Mouse (Mus musculus) gastrocnemius, postnatal 36 days (tissue): ENCODE measurements at regions not wholly inside any gene's neighbourhood (a gene's known extent, or its start where the extent isn't known, plus 50 kb on each side); places are given as distances from the start of the nearest gene placed in this dataset.

Experiments
- DNase-seq, 2 experiments: peaks; one replicate each; pipeline ENCODE4 v3.0.0; 2022
- intact Hi-C: fragments of 180-260 bp; cut with DNase I; formaldehyde crosslinking; loops from one replicate; pipeline ENCODE4 v1.15.1; 2025

DNA sequence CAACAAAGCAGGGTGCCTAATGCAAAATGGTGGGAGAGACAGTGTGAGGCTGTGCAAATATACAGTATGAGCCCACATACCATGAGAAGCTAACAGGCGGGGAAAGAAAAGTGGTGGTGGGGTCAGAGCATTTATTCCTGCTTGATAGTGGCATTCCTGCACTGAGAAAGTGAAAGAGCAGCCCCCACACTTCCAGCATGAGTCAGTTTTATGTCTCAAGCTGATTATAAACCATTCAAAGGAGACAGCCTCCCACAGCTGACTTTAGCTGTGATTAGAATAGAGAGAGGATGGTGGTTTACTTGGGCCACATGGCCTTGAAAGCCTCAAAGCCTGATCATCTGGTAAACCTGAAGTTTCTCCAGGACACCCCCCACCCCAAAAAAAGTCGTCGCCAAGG is 64.4 kb downstream of the Gm43517 start:
- no peak for DNase-seq
- intact Hi-C loops: no loop called here

DNA sequence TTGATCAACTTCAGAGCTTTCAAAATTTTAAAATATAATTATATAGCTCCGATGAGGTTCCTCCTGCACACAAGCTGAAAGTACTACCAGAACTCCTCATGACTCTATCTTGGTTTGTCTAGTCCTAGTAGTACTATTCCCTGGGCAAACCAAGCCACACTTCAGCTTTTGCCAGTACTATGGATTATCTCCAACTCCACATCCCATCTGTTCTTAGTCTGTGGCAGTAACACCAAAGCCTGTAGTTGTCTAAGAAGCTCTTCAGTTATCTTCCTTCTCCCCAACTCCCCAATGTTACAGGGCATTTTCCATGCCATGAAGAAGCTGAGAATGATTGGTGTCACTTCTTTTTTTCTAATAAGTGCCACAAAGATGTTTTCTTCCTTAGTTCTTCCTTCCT is 83.1 kb downstream of the Gm43517 start:
- intact Hi-C loops: no loop called here

DNA sequence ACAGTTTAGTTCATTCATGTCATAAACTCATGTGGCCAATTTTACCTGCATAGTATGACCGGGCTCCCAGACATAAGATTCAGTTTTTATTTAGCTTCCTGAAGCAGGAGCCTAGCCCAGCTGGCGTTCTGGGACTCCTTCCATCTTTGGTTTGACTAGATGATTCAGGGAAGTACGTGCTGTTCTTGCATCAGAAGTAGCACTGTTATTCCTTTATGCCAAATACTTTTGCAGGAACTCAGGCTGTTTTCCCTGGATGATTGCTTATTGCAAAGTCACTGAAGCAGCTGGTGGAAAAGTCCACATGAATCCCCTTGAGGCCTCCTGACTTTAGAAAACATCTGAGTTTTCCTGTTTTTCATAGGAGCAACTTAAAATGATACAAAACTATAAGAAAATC is 88.4 kb downstream of the Gm43517 start:
- DNase-seq: peak; percentile 16 to 31
- intact Hi-C loops: no loop called here

More for the DNA sequence above, 83.1 kb downstream of the Gm43517 start:
- DNase-seq: no peak

DNA sequence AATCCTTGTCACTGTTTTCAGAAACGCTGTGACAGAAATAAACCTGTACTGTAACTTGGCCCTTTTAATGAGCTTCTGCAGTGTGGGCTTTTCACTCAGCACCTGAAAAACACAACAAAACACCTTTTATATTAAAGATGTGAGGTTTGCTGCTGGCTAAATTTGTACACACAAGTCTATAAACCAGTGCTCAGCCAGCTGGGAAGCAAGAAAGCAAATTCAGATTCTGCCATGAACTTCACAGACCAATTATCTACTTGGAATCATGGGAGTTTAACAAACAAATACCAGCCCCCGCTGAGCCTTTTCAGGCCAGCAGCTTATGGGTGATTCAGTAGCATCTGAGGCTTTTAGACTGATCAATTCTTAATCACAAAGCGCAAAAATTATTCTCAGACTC is 95.7 kb downstream of the Gm43517 start:
- intact Hi-C loops: no loop called here
- no peak for DNase-seq

DNA sequence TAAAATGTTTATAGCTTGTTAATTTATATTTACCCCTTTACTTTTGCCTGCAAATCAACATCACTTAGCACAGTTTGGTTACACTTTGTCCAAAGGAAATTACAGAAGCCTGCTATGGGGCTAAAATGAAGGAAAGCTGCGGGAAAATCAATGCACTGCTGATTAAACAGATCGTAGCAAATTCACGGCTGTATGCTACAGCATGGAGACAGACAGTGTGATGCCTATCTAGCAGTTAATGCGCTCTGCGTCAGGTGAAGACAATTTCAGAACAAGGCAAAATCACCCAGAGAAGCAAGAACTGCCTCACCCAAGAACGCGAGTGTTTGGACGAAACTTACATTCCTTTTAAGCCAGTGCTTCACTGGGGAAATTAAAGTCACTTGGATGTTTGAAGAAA is 96.2 kb downstream of the Gm43517 start:
- intact Hi-C loops: no loop called here
- no peak for DNase-seq

DNA sequence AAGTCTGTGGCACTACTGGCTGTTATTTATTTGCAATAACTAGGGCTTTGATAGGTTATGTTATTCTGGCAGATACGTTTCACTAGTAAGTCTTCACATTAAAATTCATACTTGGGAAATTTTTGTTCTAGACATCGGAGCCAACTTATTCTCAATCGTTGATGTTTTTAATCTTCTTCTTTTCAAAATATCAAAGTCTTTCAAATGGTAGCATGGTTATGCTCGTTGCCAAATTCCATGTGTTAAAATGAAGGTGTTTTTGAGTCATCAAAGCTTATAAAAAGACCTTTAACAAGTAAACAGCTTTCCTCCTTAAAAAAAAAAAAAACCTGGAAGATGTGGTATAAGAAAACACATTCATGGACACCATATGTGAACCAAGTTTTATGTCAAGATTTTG is 97.4 kb downstream of the Gm43517 start:
- DNase-seq: no peak
- intact Hi-C loops: no loop called here

DNA sequence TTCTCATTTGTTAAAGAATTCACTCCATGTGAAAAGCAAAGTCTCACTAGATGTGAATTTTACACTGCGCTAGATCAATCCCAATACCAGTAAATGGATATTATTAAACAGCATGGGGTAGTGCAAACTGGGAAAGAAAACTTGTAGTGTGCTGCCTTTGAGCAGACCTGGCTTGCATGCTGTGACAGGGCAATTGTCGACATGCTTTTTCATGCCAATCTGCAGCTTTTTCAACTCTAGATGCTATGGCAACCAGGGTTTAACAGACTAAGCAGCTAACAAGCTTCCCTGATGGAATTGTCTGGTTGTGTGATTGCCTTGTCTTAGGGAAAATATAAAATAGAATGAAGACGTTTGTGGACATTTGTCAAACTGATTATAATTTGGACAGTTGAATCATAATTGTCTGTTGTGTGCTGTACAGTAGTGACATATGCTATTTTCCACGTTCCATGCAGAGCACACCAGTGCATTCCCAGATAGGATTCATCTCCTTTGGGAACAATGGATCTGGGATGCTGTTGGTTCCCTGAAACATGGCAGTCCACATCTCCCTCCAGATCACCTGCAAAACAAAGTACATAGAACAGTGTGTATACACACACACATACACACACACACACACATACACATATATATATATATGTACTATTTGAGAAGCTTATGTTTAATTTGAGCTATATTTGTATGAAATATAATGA is 99.2 kb downstream of the Gm43517 start:
- intact Hi-C loops: no loop called here
- DNase-seq: no peak

DNA sequence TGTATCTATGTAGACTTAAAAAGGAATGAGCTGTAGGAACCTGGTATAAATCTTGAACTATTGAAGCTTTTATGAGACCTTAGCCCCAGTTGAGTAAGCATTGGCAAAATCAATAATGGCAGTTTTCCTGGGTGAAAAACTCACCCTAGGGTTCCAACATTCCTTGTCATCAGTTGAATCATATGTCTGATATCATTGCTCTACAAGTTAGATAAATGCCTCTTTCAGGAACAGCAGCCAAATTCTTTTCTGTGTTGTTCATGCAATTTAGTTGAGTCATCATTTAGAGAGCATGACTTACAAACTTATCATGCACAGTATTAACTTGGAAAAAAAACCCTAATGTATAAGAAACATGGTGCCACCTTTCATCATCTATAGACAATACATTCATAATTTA is 128.2 kb downstream of the Gm43517 start:
- intact Hi-C loops: no loop called here
- DNase-seq: no peak

DNA sequence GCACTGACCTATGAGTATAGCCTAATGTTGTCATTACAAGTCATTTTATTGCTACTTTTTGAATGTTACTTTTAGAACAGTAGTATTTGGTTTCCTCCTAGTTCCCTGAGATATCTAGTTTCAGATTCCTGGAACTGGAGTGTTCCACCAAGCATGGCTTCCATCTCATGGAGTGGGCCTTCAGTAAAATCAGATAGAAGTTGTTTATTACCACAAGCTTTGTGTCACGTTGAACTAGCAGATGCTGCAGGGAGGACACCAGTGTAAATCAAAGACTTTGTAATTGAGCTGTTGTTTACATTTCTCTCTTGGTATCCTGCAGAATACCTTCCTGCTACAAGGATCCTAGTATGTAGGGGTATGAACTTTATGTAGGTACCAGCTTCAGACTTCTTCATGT is 129.6 kb downstream of the Gm43517 start:
- intact Hi-C loops: no loop called here
- no peak for DNase-seq
